Mouse (Mus musculus) hindbrain, embryonic 16.5 days (tissue): ENCODE data around the gene Rnf180. TPM values are rescaled to one million over a fixed set of nuclear protein-coding genes. Genes with fewer than 3 reads are reported as not detected.

ENCODE experiments used
- ATAC-seq: fragments of 200-750 bp; cut with Nextera tagmentation; 2 replicates; pipeline ENCODE4 v1.8.0; 2017; ENCODE audit warnings: moderate TSS enrichment, moderate library complexity
- H3K27ac ChIP-seq: fragments of 300-500 bp; sonication (generic); 2 replicates; pipeline ENCODE4 v1.5.1; 2014; ENCODE audit warnings: low read depth, mild to moderate bottlenecking, control low read depth, low read length, moderate library complexity
- H3K27me3 ChIP-seq: fragments of 300-500 bp; sonication (generic); replicated peaks from 2 replicates; pipeline ENCODE4 v1.6.1; 2014; ENCODE audit warnings: low read length; ENCODE audit not compliant: control insufficient read depth, insufficient read depth
- H3K36me3 ChIP-seq: fragments of 300-500 bp; sonication (generic); 2 replicates; pipeline ENCODE4 v1.6.1; 2014; ENCODE audit warnings: mild to moderate bottlenecking, low read length, moderate library complexity, mixed read lengths; ENCODE audit not compliant: control insufficient read depth, insufficient read depth
- H3K4me1 ChIP-seq: fragments of 300-500 bp; sonication (generic); 2 replicates; pipeline ENCODE4 v1.6.1; 2014; ENCODE audit warnings: low read depth, low read length; ENCODE audit not compliant: control insufficient read depth, insufficient read depth
- H3K4me2 ChIP-seq: fragments of 300-500 bp; sonication (generic); 2 replicates; pipeline ENCODE4 v1.6.1; 2014; ENCODE audit warnings: mild to moderate bottlenecking, low read length, control low read depth, moderate library complexity
- H3K4me3 ChIP-seq: fragments of 300-500 bp; sonication (generic); 2 replicates; pipeline ENCODE4 v1.5.1; 2014; ENCODE audit warnings: mild to moderate bottlenecking, low read length, control low read depth, moderate library complexity
- H3K9ac ChIP-seq: fragments of 300-500 bp; sonication (generic); 2 replicates; pipeline ENCODE4 v1.6.1; 2014; ENCODE audit warnings: low read depth, mild to moderate bottlenecking, control low read depth, low read length, moderate library complexity
- H3K9me3 ChIP-seq: fragments of 300-500 bp; sonication (generic); 2 replicates; pipeline ENCODE4 v1.6.1; 2014; ENCODE audit warnings: mild to moderate bottlenecking, low read length, moderate library complexity; ENCODE audit not compliant: control insufficient read depth
- WGBS: fragments of 180-500 bp; shearing (Covaris S2); extraction: QIAGEN DNeasy Blood & Tissue Kit; methylation state at CpG from one replicate; pipeline ENCODE4 v1.1.7; 2014; 5-methylcytosine and 5-hydroxymethylcytosine counted together
- polyA plus RNA-seq: library from polyadenylated mRNA; unstranded; fragments of >200 nt; fragmentation: Nextera tagmentation; extraction: Ambion mirVana; gene quantifications from 2 replicates; pipeline ENCODE4 v1.2.1, GENCODE M21; 2015

Rnf180 gene
- polyA plus RNA-seq, 1 experiment from 2014 or later: 42.0 TPM

DNA sequence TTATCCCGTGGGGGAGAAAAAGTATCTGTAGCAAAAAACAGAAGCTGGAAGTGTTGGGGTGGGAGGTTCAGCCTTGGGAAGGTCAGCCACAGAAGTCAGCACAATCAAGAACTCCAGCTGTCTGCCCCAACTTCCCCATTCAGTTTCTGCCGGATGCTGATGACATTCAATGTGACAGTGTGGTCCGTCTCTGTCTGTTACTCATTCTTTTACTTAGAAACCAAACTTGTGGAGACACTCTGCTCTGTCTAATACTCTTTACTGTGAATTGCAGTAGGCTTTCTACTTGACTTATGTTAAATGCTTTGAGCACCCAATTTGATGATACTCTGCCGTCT is 5.4 kb upstream of the Rnf180 start:
- no peaks in the 10 kb centered on the region for H3K36me3 ChIP-seq
- no peak overlapping the region for H3K4me2 ChIP-seq
- no peak overlapping the region for H3K4me3 ChIP-seq
- no peak overlapping the region for H3K9ac ChIP-seq
- WGBS: 76% methylated on average over 4 of the region's 4 CpGs
- no peak for ATAC-seq
- no peaks in the 10 kb centered on the region for H3K9me3 ChIP-seq
- no peaks in the 10 kb centered on the region for H3K27me3 ChIP-seq
- no peaks in the 10 kb centered on the region for H3K4me1 ChIP-seq
- no peak overlapping the region for H3K27ac ChIP-seq

DNA sequence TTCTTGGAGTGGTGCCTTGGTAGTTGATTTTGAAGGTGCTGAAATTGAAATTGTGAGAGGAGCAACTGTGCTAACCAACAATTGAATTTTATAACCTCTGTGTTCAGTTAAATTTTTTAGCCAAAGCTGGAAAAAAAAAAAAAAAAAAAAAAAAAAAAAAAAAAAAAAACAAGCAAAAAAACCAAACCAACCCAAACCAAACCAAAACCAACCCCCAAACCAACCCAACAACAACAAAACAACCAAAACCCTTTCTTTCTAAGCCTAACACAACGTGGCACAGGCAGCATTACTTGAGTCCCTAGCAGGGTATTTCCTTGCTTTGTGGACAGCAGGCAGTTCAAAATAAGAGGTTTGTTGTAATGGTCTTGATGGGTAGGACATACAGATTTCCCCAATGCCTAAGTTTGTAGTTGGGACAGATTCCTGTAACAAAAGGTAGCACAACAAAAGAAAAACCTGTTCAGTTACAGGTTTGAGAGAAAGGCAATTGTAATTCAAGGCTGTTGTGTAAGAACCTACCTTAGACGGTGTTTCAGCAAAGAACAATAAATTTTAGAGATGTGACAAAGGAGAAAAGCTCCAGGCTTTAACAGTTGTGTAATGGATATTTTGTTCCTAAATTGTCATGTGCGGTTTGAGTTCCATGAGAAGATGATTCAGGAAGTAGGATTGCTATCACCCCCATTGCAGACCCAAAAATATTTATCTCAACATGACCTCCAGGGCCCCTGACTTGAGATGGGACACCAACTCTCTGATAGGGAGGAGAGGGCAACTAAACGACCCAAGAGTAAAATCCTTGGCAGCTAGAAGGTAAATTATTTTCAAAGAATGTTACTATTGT is 4.8 kb upstream of the Rnf180 start:
- no peak for ATAC-seq
- H3K27ac ChIP-seq: no peak overlapping the region
- H3K4me1 ChIP-seq: peaks cover 2% of the 10 kb centered on the region; the same call in 1 of the 2 replicates
- WGBS: 74% methylated on average over 4 of the region's 4 CpGs
- no peak overlapping the region for H3K4me3 ChIP-seq
- H3K9ac ChIP-seq: no peak overlapping the region
- H3K27me3 ChIP-seq: no peaks in the 10 kb centered on the region
- no peaks in the 10 kb centered on the region for H3K36me3 ChIP-seq
- no peak overlapping the region for H3K4me2 ChIP-seq
- H3K9me3 ChIP-seq: no peaks in the 10 kb centered on the region

GRCm38 (mm10) chr13:105293781-105294667 is 591 bp downstream of the Rnf180 start:
- H3K4me2 ChIP-seq: peak overlapping the region; percentile 70
- no peaks in the 10 kb centered on the region for H3K9me3 ChIP-seq
- no peaks in the 10 kb centered on the region for H3K27me3 ChIP-seq
- H3K36me3 ChIP-seq: no peaks in the 10 kb centered on the region
- ATAC-seq: peak; percentile 89
- H3K27ac ChIP-seq: peak overlapping the region; percentile 83
- peak overlapping the region; percentile 76 for H3K4me3 ChIP-seq
- H3K9ac ChIP-seq: peak overlapping the region; percentile 94
- peaks cover 17% of the 10 kb centered on the region for H3K4me1 ChIP-seq
- WGBS: under 1% methylated on average over 62 of the region's 91 CpGs

GRCm38 (mm10) chr13:105291816-105292215 is 2.8 kb downstream of the Rnf180 start:
- H3K27me3 ChIP-seq: no peaks in the 10 kb centered on the region
- peak overlapping the region; percentile 41 for H3K9ac ChIP-seq
- peak overlapping the region; percentile 66 for H3K27ac ChIP-seq
- WGBS: 16% methylated on average over 4 of the region's 4 CpGs
- H3K4me1 ChIP-seq: peaks cover 17% of the 10 kb centered on the region
- H3K36me3 ChIP-seq: no peaks in the 10 kb centered on the region
- peak overlapping the region; percentile 70 for H3K4me2 ChIP-seq
- no peak overlapping the region for H3K4me3 ChIP-seq
- H3K9me3 ChIP-seq: no peaks in the 10 kb centered on the region
- peak; percentile 53 for ATAC-seq

GRCm38 (mm10) chr13:105290594-105290993 is 4.0 kb downstream of the Rnf180 start:
- Histone ChIP-seq H3K36me3 (no peaks in the 10 kb centered on the region), H3K4me2 (no peak overlapping the region), H3K4me3 (no peak overlapping the region), H3K9ac (no peak overlapping the region), H3K27ac (no peak overlapping the region), H3K9me3 (no peaks in the 10 kb centered on the region), H3K4me1 (peaks cover 17% of the 10 kb centered on the region), H3K27me3 (no peaks in the 10 kb centered on the region)
- no peak for ATAC-seq
- 82% methylated on average over 2 of the region's 2 CpGs for WGBS

GRCm38 (mm10) chr13:105290021-105290420 is 4.6 kb downstream of the Rnf180 start:
- no peak overlapping the region for H3K4me2 ChIP-seq
- no peak for ATAC-seq
- H3K27ac ChIP-seq: no peak overlapping the region
- H3K9ac ChIP-seq: no peak overlapping the region
- WGBS: 90% methylated on average over 5 of the region's 5 CpGs
- no peak overlapping the region for H3K4me3 ChIP-seq
- no peaks in the 10 kb centered on the region for H3K36me3 ChIP-seq
- H3K9me3 ChIP-seq: no peaks in the 10 kb centered on the region
- peaks cover 17% of the 10 kb centered on the region for H3K4me1 ChIP-seq
- no peaks in the 10 kb centered on the region for H3K27me3 ChIP-seq

DNA sequence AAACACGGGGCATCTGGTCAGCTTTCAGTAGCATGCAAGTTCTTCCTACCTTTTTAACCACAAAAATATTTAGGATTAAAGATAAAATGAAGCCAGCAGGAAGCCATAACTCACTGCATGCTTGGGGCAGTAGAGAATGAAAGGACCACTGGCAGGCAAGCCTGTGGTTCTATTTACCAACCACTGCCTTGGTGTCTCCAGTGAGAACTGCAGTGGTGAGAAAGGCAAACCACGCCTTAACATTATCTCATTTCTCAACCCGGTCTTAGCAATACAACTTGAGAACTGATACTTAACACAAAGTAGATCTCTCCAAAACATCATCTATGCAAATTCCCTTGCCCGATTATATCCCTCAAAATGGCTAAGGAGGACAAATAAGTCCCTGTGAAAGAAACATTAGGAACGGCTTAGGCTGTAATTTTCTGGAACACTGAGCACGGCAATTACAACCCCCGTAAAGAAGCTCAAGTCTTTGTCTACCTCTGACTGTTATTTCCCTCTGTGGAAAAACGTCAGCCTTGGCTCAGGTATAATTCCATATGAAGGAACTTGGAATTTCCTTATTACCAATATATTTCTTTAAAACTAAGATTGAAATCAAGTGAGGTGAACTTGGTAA is 15.1 kb downstream of the Rnf180 start:
- 51% methylated on average over 8 of the region's 8 CpGs for WGBS
- no peak for ATAC-seq
- H3K9me3 ChIP-seq: no peaks in the 10 kb centered on the region

GRCm38 (mm10) chr13:105270394-105271094 is 24.1 kb downstream of the Rnf180 start:
- Histone ChIP-seq H3K4me3 (no peak overlapping the region), H3K9me3 (peaks cover 12% of the 10 kb centered on the region), H3K36me3 (peaks cover 17% of the 10 kb centered on the region; the same call in 1 of the 2 replicates), H3K4me2 (no peak overlapping the region), H3K27me3 (no peaks in the 10 kb centered on the region), H3K9ac (no peak overlapping the region), H3K4me1 (no peaks in the 10 kb centered on the region), H3K27ac (no peak overlapping the region)
- no peak for ATAC-seq
- WGBS: 95% methylated on average over 8 of the region's 8 CpGs

More for the DNA sequence above, 15.1 kb downstream of the Rnf180 start:
- H3K4me2 ChIP-seq: no peak overlapping the region
- no peaks in the 10 kb centered on the region for H3K36me3 ChIP-seq
- no peaks in the 10 kb centered on the region for H3K27me3 ChIP-seq
- H3K4me3 ChIP-seq: no peak overlapping the region
- no peak overlapping the region for H3K9ac ChIP-seq
- H3K4me1 ChIP-seq: no peaks in the 10 kb centered on the region
- no peak overlapping the region for H3K27ac ChIP-seq
